Mouse (Mus musculus) liver, postnatal 0 days (tissue): ENCODE results near the gene Arhgef5. TPM values are rescaled to one million over a fixed set of nuclear protein-coding genes. Genes with fewer than 3 reads are reported as not detected.

ENCODE experiments used
- ATAC-seq: fragments of 200-750 bp; cut with Nextera tagmentation; 2 replicates; pipeline ENCODE4 v1.8.0; 2017; ENCODE audit warnings: mild to moderate bottlenecking, moderate library complexity
- DNase-seq: peaks from one replicate; pipeline ENCODE4 v3.0.0-alpha.2; 2016
- H3K27ac ChIP-seq: fragments of 300-500 bp; sonication (generic); 2 replicates; pipeline ENCODE4 v1.5.1; 2014; ENCODE audit warnings: antibody characterized with exemption, moderate library complexity, mild to moderate bottlenecking, low read depth
- H3K27me3 ChIP-seq: fragments of 300-500 bp; sonication (generic); 2 replicates; pipeline ENCODE4 v1.6.1; 2014; ENCODE audit warnings: low read length, control low read depth, mixed read lengths; ENCODE audit not compliant: insufficient read depth
- H3K36me3 ChIP-seq: fragments of 300-500 bp; sonication (generic); replicated peaks from 2 replicates; pipeline ENCODE4 v1.6.1; 2014; ENCODE audit warnings: mild to moderate bottlenecking, control low read depth, low read length, moderate library complexity, mixed read lengths; ENCODE audit not compliant: insufficient read depth
- H3K4me1 ChIP-seq: fragments of 300-500 bp; sonication (generic); 2 replicates; pipeline ENCODE4 v1.6.1; 2014; ENCODE audit warnings: antibody characterized with exemption, mild to moderate bottlenecking, control low read depth; ENCODE audit not compliant: insufficient read depth
- H3K4me2 ChIP-seq: fragments of 300-500 bp; sonication (generic); 2 replicates; pipeline ENCODE4 v1.6.1; 2014; ENCODE audit warnings: low read depth, mild to moderate bottlenecking, low read length, moderate library complexity, mixed read lengths
- H3K4me3 ChIP-seq: fragments of 300-500 bp; sonication (generic); 2 replicates; pipeline ENCODE4 v1.5.1; 2014; ENCODE audit warnings: low read depth, low read length
- H3K9ac ChIP-seq: fragments of 300-500 bp; sonication (generic); replicated peaks from 2 replicates; pipeline ENCODE4 v1.6.1; 2014; ENCODE audit warnings: mild to moderate bottlenecking, moderate library complexity
- H3K9me3 ChIP-seq: fragments of 300-500 bp; sonication (generic); 2 replicates; pipeline ENCODE4 v1.6.1; 2016; ENCODE audit warnings: mild to moderate bottlenecking, control low read depth, low read length, mixed read lengths
- CTCF ChIP-seq: sonication (generic); IDR thresholded peaks from 2 replicates; pipeline ENCODE4 v1.5.1; 2016; ENCODE audit warnings: antibody characterized with exemption, low read depth
- EP300 ChIP-seq: IDR thresholded peaks from 2 replicates; pipeline ENCODE4 v1.6.1; 2016; ENCODE audit warnings: antibody characterized with exemption, low read depth, mild to moderate bottlenecking
- whole genome bisulfite sequencing: fragments of 180-500 bp; shearing (Covaris S2); extraction: QIAGEN DNeasy Blood & Tissue Kit; methylation state at CpG from one replicate; pipeline ENCODE4 v1.1.7; 2014; ENCODE audit not compliant: insufficient replicate concordance; 5-methylcytosine and 5-hydroxymethylcytosine counted together
- polyA plus RNA-seq: library from polyadenylated mRNA; unstranded; fragments of >200 nt; fragmentation: Nextera tagmentation; extraction: Ambion mirVana; gene quantifications from 2 replicates; pipeline ENCODE4 v1.2.1, GENCODE M21; 2015

Gene Arhgef5
- polyA plus RNA-seq, 1 experiment from 2014 or later: 2.6 TPM

GRCm38 (mm10) chr6:43310071-43310470, 44.7 kb downstream of the Arhgef5 start:
- no peak for DNase-seq
- H3K27ac ChIP-seq: no peak overlapping the region
- no peak overlapping the region for H3K4me3 ChIP-seq
- WGBS: 69% methylated on average over 6 of the region's 6 CpGs
- H3K36me3 ChIP-seq: no peaks in the 10 kb centered on the region
- H3K4me1 ChIP-seq: no peaks in the 10 kb centered on the region
- H3K9me3 ChIP-seq: no peaks in the 10 kb centered on the region
- no peak for ATAC-seq
- no peak for TF ChIP-seq CTCF
- no peak for TF ChIP-seq EP300
- H3K4me2 ChIP-seq: no peak overlapping the region
- no peak overlapping the region for H3K9ac ChIP-seq
- H3K27me3 ChIP-seq: no peaks in the 10 kb centered on the region

- Histone ChIP-seq H3K4me1 (no peaks in the 10 kb centered on the region), H3K9me3 (no peaks in the 10 kb centered on the region), H3K27ac (no peak overlapping the region), H3K9ac (no peak overlapping the region), H3K36me3 (no peaks in the 10 kb centered on the region), H3K27me3 (no peaks in the 10 kb centered on the region), H3K4me3 (no peak overlapping the region), H3K4me2 (no peak overlapping the region)
- TF ChIP-seq CTCF: no peak
- no peak for TF ChIP-seq EP300
- ATAC-seq (no peak), DNase-seq (no peak)
Measured at GRCm38 (mm10) chr6:43312546-43312945, 47.2 kb downstream of the Arhgef5 start.

DNA sequence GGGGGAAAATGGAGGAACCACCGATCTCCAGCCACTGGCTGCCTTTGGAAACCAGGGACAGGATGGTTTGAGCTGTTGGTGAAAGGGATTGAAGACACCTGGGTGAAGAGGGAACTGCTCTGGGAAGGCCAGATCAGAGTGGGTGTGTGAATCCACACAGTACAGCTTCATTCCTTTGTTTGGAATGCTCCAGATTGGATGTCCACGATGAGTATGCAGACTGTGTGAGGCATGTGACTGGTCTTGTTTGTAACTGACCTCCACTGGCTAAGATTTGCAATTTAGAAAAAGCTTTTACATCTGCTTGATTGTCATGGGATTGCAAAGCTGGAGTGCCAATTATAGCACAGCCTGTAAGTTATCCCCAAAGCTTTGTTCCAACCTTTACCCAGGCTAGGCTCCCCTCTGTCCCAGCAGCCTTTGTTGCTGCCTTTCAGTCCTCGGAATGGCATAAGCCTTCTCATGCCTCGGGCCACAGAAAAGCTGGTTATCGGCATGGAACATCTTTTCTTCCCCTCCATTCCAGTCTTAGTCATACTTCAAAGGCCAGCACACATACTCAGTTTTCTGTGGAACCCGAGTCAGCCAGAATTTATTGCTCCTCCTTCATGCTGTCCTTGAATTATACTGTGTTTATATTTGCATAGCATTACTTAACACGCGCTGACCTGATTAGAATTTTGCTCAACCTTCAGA, 47.7 kb downstream of the Arhgef5 start:
- no peaks in the 10 kb centered on the region for H3K27me3 ChIP-seq
- ATAC-seq (no peak), DNase-seq (no peak)
- H3K36me3 ChIP-seq: no peaks in the 10 kb centered on the region
- 71% methylated on average over 8 of the region's 8 CpGs for WGBS
- no peaks in the 10 kb centered on the region for H3K4me1 ChIP-seq
- H3K27ac ChIP-seq: no peak overlapping the region
- no peaks in the 10 kb centered on the region for H3K9me3 ChIP-seq
- no peak overlapping the region for H3K4me2 ChIP-seq
- H3K4me3 ChIP-seq: no peak overlapping the region
- no peak overlapping the region for H3K9ac ChIP-seq
- TF ChIP-seq EP300 (no peak), CTCF (no peak)

GRCm38 (mm10) chr6:43333479-43333878, 68.1 kb downstream of the Arhgef5 start:
- no peaks in the 10 kb centered on the region for H3K36me3 ChIP-seq
- WGBS: 70% methylated on average over 4 of the region's 4 CpGs
- no peak overlapping the region for H3K27ac ChIP-seq
- no peak overlapping the region for H3K4me2 ChIP-seq
- no peak for ATAC-seq
- DNase-seq: no peak
- H3K4me1 ChIP-seq: no peaks in the 10 kb centered on the region
- no peak overlapping the region for H3K9ac ChIP-seq
- TF ChIP-seq CTCF: no peak
- TF ChIP-seq EP300: no peak
- no peaks in the 10 kb centered on the region for H3K27me3 ChIP-seq
- H3K4me3 ChIP-seq: no peak overlapping the region
- no peaks in the 10 kb centered on the region for H3K9me3 ChIP-seq

DNA sequence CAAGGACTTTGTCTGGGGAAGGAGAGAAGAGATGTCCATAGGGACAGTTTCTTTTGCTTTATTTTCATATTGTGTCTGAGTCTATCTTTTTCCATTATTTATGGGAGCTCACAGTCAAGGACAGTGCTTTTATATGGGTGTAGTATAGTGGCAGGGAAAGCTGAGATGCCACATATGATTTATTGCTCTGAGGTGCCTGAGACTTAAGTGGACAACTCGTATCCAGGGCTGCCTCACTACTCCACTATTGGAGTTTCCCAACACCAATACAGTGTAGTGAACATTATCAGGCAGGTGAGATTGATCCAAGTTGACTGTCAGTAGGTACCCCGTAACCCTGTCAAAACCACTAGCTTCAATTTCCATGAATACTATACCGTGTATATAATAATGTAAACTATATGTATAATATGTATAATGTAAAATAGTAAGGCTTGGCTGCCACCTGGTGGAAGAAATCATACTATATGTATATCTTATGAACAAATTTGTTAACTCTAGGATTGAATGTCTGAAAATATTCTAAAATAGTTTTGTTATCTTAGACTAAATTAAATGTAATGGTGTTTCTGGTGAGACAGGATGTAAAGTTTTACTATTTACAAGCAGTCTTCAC, 70.3 kb downstream of the Arhgef5 start:
- 0 out of 2 replicates have a peak, but pooled peaks have one; percentile 4 for TF ChIP-seq CTCF
- TF ChIP-seq EP300: no peak
- WGBS: 65% methylated on average over 3 of the region's 3 CpGs
- Histone ChIP-seq H3K27me3 (no peaks in the 10 kb centered on the region), H3K9me3 (no peaks in the 10 kb centered on the region), H3K36me3 (no peaks in the 10 kb centered on the region), H3K9ac (no peak overlapping the region), H3K27ac (no peak overlapping the region), H3K4me1 (no peaks in the 10 kb centered on the region), H3K4me2 (no peak overlapping the region), H3K4me3 (no peak overlapping the region)
- ATAC-seq: no peak
- DNase-seq: no peak

GRCm38 (mm10) chr6:43337491-43337961, 72.1 kb downstream of the Arhgef5 start:
- Histone ChIP-seq H3K4me3 (no peak overlapping the region), H3K27ac (no peak overlapping the region), H3K36me3 (no peaks in the 10 kb centered on the region), H3K9ac (no peak overlapping the region), H3K9me3 (no peaks in the 10 kb centered on the region), H3K4me1 (no peaks in the 10 kb centered on the region), H3K27me3 (no peaks in the 10 kb centered on the region), H3K4me2 (peak overlapping the region; percentile 11; the same call in 1 of the 2 replicates)
- no peak for TF ChIP-seq CTCF
- TF ChIP-seq EP300: no peak
- DNase-seq: peak; percentile 40
- 41% methylated on average over 10 of the region's 10 CpGs for WGBS
- ATAC-seq: peak; percentile 94
